Mouse (Mus musculus) brown adipose tissue, adult 24 weeks (tissue): ENCODE data around the gene Ddx4. TPM values are rescaled to one million over a fixed set of nuclear protein-coding genes. Genes with fewer than 3 reads are reported as not detected.
"Not testable (repeated sequence)": the region's sequence is repeated elsewhere in the genome, so short reads cannot be mapped to it uniquely, and the experiment has no call there.

Experiments used
- H3K27ac ChIP-seq: fragments of 200-500 bp; replicated peaks from 2 replicates; pipeline ENCODE4 v1.5.1; 2012; ENCODE audit warnings: low read depth, mild to moderate bottlenecking, low read length
- H3K4me1 ChIP-seq: fragments of 200-500 bp; 2 replicates; pipeline ENCODE4 v1.6.1; 2012; ENCODE audit warnings: low read length, mixed read lengths; ENCODE audit not compliant: control insufficient read depth, insufficient read depth, insufficient read length
- H3K4me3 ChIP-seq: fragments of 200-500 bp; 2 replicates; pipeline ENCODE4 v1.5.1; 2012; ENCODE audit warnings: low read depth, mild to moderate bottlenecking, low read length, moderate library complexity; ENCODE audit not compliant: insufficient read depth
- polyA plus RNA-seq: library from polyadenylated mRNA; stranded (reverse); fragments of >200 nt; gene quantifications from 2 replicates; pipeline ENCODE4 v1.2.4, GENCODE M21; 2012; ENCODE audit not compliant: missing spikeins, insufficient read depth, insufficient read length

Gene Ddx4
- polyA plus RNA-seq, 1 experiment, result not detected

- no peak overlapping the region for H3K4me3 ChIP-seq
- H3K4me1 ChIP-seq, result no peaks in the 10 kb centered on the region
- no peak overlapping the region for H3K27ac ChIP-seq
Observed at GRCm38 (mm10) chr13:112603839-112604238, 48.4 kb downstream of the Ddx4 start.

GRCm38 (mm10) chr13:112602607-112603006 lies 49.7 kb downstream of the Ddx4 start:
- no peak overlapping the region for H3K27ac ChIP-seq
- H3K4me1 ChIP-seq, result no peaks in the 10 kb centered on the region
- no peak overlapping the region for H3K4me3 ChIP-seq

- not testable (repeated sequence) for H3K4me1 ChIP-seq, H3K27ac ChIP-seq, H3K4me3 ChIP-seq
Observed at GRCm38 (mm10) chr13:112594260-112594659, 58.0 kb downstream of the Ddx4 start, which contains the start of gene Il31ra. Gene Il31ra (minus strand): TSS chr13:112594360.

- Histone ChIP-seq H3K4me1 (no peaks in the 10 kb centered on the region), H3K4me3 (no peak overlapping the region), H3K27ac (no peak overlapping the region)
Observed at GRCm38 (mm10) chr13:112590254-112590653, 62.0 kb downstream of the Ddx4 start.

GRCm38 (mm10) chr13:112589625-112590024 lies 62.6 kb downstream of the Ddx4 start:
- H3K4me3 ChIP-seq, result no peak overlapping the region
- H3K27ac ChIP-seq, result no peak overlapping the region
- H3K4me1 ChIP-seq, result no peaks in the 10 kb centered on the region

GRCm38 (mm10) chr13:112584556-112585237 lies 67.6 kb downstream of the Ddx4 start:
- Histone ChIP-seq H3K4me3 (no peak overlapping the region), H3K27ac (no peak overlapping the region), H3K4me1 (no peaks in the 10 kb centered on the region)

- H3K4me1 ChIP-seq, result no peaks in the 10 kb centered on the region
- H3K27ac ChIP-seq, result no peak overlapping the region
- no peak overlapping the region for H3K4me3 ChIP-seq
Observed at GRCm38 (mm10) chr13:112582291-112582690, 70.0 kb downstream of the Ddx4 start.

GRCm38 (mm10) chr13:112581796-112582195 lies 70.5 kb downstream of the Ddx4 start:
- H3K27ac ChIP-seq, result no peak overlapping the region
- H3K4me1 ChIP-seq, result no peaks in the 10 kb centered on the region
- H3K4me3 ChIP-seq, result no peak overlapping the region

GRCm38 (mm10) chr13:112580590-112581320 lies 71.5 kb downstream of the Ddx4 start:
- no peak overlapping the region for H3K27ac ChIP-seq
- H3K4me3 ChIP-seq, result no peak overlapping the region
- no peaks in the 10 kb centered on the region for H3K4me1 ChIP-seq

GRCm38 (mm10) chr13:112578041-112578440 lies 74.2 kb downstream of the Ddx4 start:
- not testable (repeated sequence) for H3K4me1 ChIP-seq, H3K4me3 ChIP-seq

GRCm38 (mm10) chr13:112573800-112574199 lies 78.5 kb downstream of the Ddx4 start:
- Histone ChIP-seq H3K27ac (no peak overlapping the region), H3K4me3 (no peak overlapping the region), H3K4me1 (no peaks in the 10 kb centered on the region)

More at GRCm38 (mm10) chr13:112578041-112578440, 74.2 kb downstream of the Ddx4 start:
- H3K27ac ChIP-seq, result not testable (repeated sequence)

- H3K4me3 ChIP-seq, result no peak overlapping the region
- no peak overlapping the region for H3K27ac ChIP-seq
- no peaks in the 10 kb centered on the region for H3K4me1 ChIP-seq
Observed at GRCm38 (mm10) chr13:112570768-112571167, 81.5 kb downstream of the Ddx4 start.

GRCm38 (mm10) chr13:112569606-112570005 lies 82.7 kb downstream of the Ddx4 start:
- no peak overlapping the region for H3K27ac ChIP-seq
- no peaks in the 10 kb centered on the region for H3K4me1 ChIP-seq
- no peak overlapping the region for H3K4me3 ChIP-seq

GRCm38 (mm10) chr13:112560554-112561138 lies 91.6 kb downstream of the Ddx4 start:
- Histone ChIP-seq H3K4me3 (no peak overlapping the region), H3K4me1 (no peaks in the 10 kb centered on the region), H3K27ac (no peak overlapping the region)

GRCm38 (mm10) chr13:112556501-112556900 lies 95.8 kb downstream of the Ddx4 start:
- H3K4me3 ChIP-seq, result no peak overlapping the region
- no peak overlapping the region for H3K27ac ChIP-seq
- H3K4me1 ChIP-seq, result no peaks in the 10 kb centered on the region
